Mouse (Mus musculus) 3134 (cell line): ENCODE data around the gene Gm14147.
"Not testable (repeated sequence)": the region's sequence is repeated elsewhere in the genome, so short reads cannot be mapped to it uniquely, and the experiment has no call there.

ENCODE experiments used
- DNase-seq: peaks from one replicate; pipeline ENCODE4 v3.0.0-alpha.2; 2011; ENCODE audit warnings: low spot score; ENCODE audit not compliant: insufficient read length; ENCODE audit errors: extremely low read depth

Gene Gm14147

GRCm38 (mm10) chr2:151097945-151098344 is at the start of gene Gm14147:
Gene Gm14147, plus strand, starts transcription at chr2:151098245.
- DNase-seq, result not testable (repeated sequence)

GRCm38 (mm10) chr2:151056637-151057036 is 41.4 kb upstream of the Gm14147 start:
- DNase-seq, result no peak

DNA sequence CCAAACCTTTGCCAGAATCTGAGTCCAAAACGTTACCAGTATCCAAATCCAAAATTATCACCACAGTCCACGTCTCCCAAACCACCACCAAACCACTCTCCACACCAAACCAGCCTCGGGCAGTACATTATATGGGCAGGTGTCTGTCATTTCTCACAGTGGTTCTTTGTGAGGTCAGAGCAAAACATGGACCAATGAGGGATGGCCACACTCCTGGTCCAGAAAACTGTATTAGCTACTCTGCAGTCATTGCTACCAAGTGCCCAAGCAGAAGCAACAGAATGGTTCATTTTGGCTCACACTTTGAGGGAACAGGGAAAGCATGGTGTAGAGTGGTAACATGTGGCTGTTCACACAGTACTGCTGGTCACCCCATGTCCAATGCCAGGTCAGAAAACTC is 5.8 kb upstream of the Gm14147 start, which contains the start of gene Gm14151:
Gene Gm14151 (minus strand): TSS at position 101 of the 400 bp plus-strand sequence.
- not testable (repeated sequence) for DNase-seq
